Mouse (Mus musculus) heart, embryonic 14.5 days (tissue): ENCODE results near the gene Phlda2. TPM values are rescaled to one million over a fixed set of nuclear protein-coding genes. Genes with fewer than 3 reads are reported as not detected.

ENCODE experiments used
- ATAC-seq: fragments of 200-750 bp; cut with Nextera tagmentation; 2 replicates; pipeline ENCODE4 v1.8.0; 2017; ENCODE audit warnings: low read depth, moderate TSS enrichment; ENCODE audit not compliant: insufficient number of reproducible peaks, insufficient read depth, low FRiP score
- H3K27ac ChIP-seq, 2 experiments: fragments of 200-500 bp in 1 of 2; fragments of 300-500 bp in 1 of 2; sonication (generic) in 1 of 2; replicated peaks in 1 of 2; 2 replicates each; pipeline ENCODE4 v1.5.1; 2012 to 2014; ENCODE audit warnings: low read depth in 2 of 2, low read length in 2 of 2, control low read depth in 1 of 2, mild to moderate bottlenecking in 1 of 2, mixed read lengths in 1 of 2; ENCODE audit not compliant: control insufficient read depth in 1 of 2, insufficient read depth in 1 of 2
- H3K27me3 ChIP-seq: fragments of 300-500 bp; sonication (generic); 2 replicates; pipeline ENCODE4 v1.6.1; 2014; ENCODE audit warnings: mild to moderate bottlenecking, low read length, control low read depth; ENCODE audit not compliant: control insufficient read depth, insufficient read depth
- H3K36me3 ChIP-seq: fragments of 300-500 bp; sonication (generic); 2 replicates; pipeline ENCODE4 v1.6.1; 2014; ENCODE audit warnings: mild to moderate bottlenecking, control low read depth, low read length, mixed read lengths; ENCODE audit not compliant: control insufficient read depth, insufficient read depth
- H3K4me1 ChIP-seq, 2 experiments: fragments of 200-500 bp in 1 of 2; fragments of 300-500 bp in 1 of 2; sonication (generic) in 1 of 2; 2 replicates each; pipeline ENCODE4 v1.6.1; 2012 to 2014; ENCODE audit warnings: low read length in 2 of 2, control low read depth in 1 of 2, mixed read lengths in 1 of 2; ENCODE audit not compliant: control insufficient read depth in 2 of 2, insufficient read depth in 2 of 2
- H3K4me2 ChIP-seq: fragments of 300-500 bp; sonication (generic); 2 replicates; pipeline ENCODE4 v1.6.1; 2014; ENCODE audit warnings: mild to moderate bottlenecking, low read length
- H3K4me3 ChIP-seq, 2 experiments: fragments of 200-500 bp in 1 of 2; fragments of 300-500 bp in 1 of 2; sonication (generic) in 1 of 2; 2 replicates each; pipeline ENCODE4 v1.5.1; 2012 to 2014; ENCODE audit warnings: low read length in 2 of 2, mild to moderate bottlenecking in 2 of 2, control low read depth in 1 of 2, low read depth in 1 of 2, moderate library complexity in 1 of 2; ENCODE audit not compliant: control insufficient read depth in 1 of 2, insufficient read depth in 1 of 2
- H3K9ac ChIP-seq: fragments of 300-500 bp; sonication (generic); 2 replicates; pipeline ENCODE4 v1.6.1; 2014; ENCODE audit warnings: mild to moderate bottlenecking, low read length
- H3K9me3 ChIP-seq: fragments of 300-500 bp; sonication (generic); 2 replicates; pipeline ENCODE4 v1.6.1; 2016; ENCODE audit warnings: low read length, control low read depth; ENCODE audit not compliant: control insufficient read depth
- WGBS: fragments of 180-500 bp; shearing (Covaris S2); extraction: QIAGEN DNeasy Blood & Tissue Kit; methylation state at CpG from one replicate; pipeline ENCODE4 v1.1.7; 2014; 5-methylcytosine and 5-hydroxymethylcytosine counted together
- polyA plus RNA-seq: library from polyadenylated mRNA; unstranded; fragments of >200 nt; fragmentation: Nextera tagmentation; extraction: Ambion mirVana; gene quantifications from 2 replicates; pipeline ENCODE4 v1.2.1, GENCODE M21; 2014

The Phlda2 gene
- polyA plus RNA-seq, 1 experiment from 2014 or later = 0.63 TPM

DNA sequence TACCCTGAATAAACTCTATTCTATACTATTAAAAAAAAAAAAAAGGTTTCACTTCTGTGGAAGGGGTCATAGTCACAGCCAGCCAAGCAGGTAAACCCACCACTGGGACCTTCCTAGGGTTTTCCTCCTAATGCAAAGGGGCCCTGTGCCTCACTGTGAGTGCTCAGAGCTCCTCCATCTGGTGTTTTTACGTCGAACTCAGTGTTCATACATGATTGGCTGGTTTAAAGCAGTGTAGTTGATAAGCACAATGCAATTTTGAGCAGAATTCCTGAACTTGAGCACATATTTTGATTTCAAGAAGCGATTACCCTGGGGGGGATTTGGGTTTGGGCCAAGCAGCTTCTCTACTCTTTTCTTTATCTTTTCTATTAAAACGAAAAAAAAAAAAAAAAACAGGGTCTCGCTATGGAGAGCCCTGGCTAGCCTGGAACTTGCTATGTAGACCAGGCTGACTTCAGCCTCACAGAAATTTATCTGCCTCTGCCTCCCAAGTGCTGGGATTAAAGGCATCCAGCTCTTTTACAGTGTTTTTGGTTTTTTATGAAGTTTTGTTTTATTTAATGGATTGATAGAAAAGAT is 21.1 kb downstream of the Phlda2 start:
- no peak overlapping the region for H3K4me2 ChIP-seq
- no peak overlapping the region for H3K9ac ChIP-seq
- H3K4me3 ChIP-seq = no peak overlapping the region
- no peaks in the 10 kb centered on the region for H3K9me3 ChIP-seq
- H3K36me3 ChIP-seq = no peaks in the 10 kb centered on the region
- no peak overlapping the region for H3K27ac ChIP-seq
- peaks cover 11% of the 10 kb centered on the region for H3K27me3 ChIP-seq
- 39% methylated on average over 5 of the region's 5 CpGs for WGBS
- ATAC-seq = no peak
- no peaks in the 10 kb centered on the region; a peak in 1 of 4 replicates for H3K4me1 ChIP-seq

DNA sequence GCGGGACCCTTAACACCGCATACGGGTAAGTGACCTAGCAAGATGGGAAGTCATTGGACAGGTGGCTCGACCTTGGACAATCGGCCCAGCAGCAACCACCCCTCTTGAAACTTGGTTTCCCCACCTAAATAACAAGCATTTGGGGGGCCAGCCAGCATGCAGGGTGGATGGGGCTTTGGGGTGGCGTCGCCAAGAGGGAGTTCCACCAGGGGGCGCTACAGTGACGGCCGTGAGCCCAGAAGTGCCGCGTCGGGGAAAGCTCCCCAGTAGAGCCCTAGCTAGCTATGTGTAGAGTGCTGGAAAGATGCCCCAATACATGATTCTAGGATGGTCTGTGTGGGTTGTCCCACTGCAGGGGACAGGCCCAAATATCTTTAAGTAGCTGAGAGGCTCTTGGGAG is 22.5 kb downstream of the Phlda2 start:
- Histone ChIP-seq H3K27ac (no peak overlapping the region), H3K9me3 (no peaks in the 10 kb centered on the region), H3K4me2 (no peak overlapping the region), H3K4me1 (no peaks in the 10 kb centered on the region; a peak in 1 of 4 replicates), H3K4me3 (no peak overlapping the region), H3K36me3 (no peaks in the 10 kb centered on the region), H3K27me3 (peaks cover 11% of the 10 kb centered on the region), H3K9ac (no peak overlapping the region)
- 23% methylated on average over 13 of the region's 13 CpGs for WGBS
- no peak for ATAC-seq

DNA sequence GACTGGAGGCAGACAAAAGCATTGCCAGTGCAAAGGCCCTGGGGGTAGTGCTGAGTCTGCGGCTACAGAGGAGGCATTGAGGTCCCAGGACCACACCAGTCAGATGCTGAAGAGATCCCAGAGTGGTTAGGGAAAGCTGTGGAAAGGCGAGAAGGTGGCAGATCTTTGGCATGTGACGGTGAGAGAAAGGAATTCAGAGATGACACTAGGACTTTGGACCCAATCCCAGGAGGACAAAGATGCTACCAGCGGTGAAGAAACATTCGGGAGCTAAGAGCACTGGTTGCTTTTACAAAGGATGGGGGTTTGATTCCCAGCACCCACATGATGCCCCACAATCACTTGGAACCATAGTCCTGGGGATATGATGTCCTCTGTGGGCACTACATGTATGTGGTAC is 25.1 kb downstream of the Phlda2 start:
- Histone ChIP-seq H3K9me3 (no peaks in the 10 kb centered on the region), H3K4me1 (no peaks in the 10 kb centered on the region; a peak in 1 of 4 replicates), H3K36me3 (no peaks in the 10 kb centered on the region), H3K27ac (no peak overlapping the region), H3K9ac (no peak overlapping the region), H3K4me2 (no peak overlapping the region), H3K27me3 (peaks cover 10% of the 10 kb centered on the region), H3K4me3 (no peak overlapping the region)
- 80% methylated on average over 5 of the region's 5 CpGs for WGBS
- ATAC-seq = no peak

DNA sequence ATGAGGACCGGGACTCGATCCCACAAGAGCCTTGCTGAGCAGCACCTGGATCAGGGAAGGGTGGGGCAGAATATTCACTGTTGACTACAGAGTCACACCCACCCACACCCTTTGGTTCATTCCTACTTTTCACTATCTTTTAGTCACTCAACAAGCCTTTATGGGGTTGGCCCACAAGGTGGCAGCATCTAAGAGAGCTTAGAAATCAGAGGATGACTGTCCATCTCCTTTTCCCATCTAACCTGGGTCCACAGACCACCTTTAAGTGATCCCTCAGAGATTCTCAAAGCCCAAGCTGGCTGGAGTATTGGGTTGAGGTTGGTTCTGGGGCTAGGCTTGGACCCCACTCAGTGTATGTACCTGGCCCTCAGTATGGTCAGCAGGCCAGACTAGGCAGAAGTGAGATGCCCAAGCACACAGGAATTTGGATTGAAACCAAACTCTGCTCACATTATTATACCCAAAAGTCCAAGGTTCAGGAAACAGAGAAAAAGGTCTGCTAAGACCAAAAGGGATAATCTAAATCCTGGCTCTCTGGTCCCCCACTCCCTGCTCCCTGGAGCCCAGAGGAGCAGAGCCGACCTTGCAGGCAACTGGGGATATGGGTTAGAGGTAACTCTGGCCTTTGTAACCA is 26.1 kb downstream of the Phlda2 start:
- H3K4me3 ChIP-seq = no peak overlapping the region
- no peak overlapping the region for H3K27ac ChIP-seq
- no peak for ATAC-seq
- WGBS = 89% methylated on average over 3 of the region's 3 CpGs
- H3K9me3 ChIP-seq = no peaks in the 10 kb centered on the region
- H3K4me1 ChIP-seq = no peaks in the 10 kb centered on the region; a peak in 1 of 4 replicates
- H3K36me3 ChIP-seq = no peaks in the 10 kb centered on the region
- H3K27me3 ChIP-seq = peaks cover 6% of the 10 kb centered on the region
- H3K9ac ChIP-seq = no peak overlapping the region
- no peak overlapping the region for H3K4me2 ChIP-seq

DNA sequence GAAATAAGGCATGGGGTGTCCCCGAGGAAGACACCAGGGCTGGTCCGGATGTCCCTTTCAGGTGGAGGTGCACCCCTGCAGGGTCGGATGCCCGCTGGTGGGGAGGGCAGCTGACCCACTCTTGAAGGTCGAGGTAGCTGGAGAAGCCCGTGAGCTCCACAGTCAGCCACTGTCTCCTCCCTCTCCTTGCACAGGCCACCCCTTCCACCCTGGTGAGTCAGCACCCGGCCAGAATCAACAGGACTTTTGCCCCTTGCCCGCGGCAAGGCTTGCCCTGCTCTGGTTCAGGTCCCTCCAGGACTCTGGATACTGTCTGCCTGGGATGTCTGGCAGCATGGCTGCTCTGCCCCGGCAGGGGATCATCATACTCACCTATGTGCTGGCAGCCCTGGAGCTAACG is 27.1 kb downstream of the Phlda2 start:
- H3K36me3 ChIP-seq = no peaks in the 10 kb centered on the region
- H3K9ac ChIP-seq = no peak overlapping the region
- H3K9me3 ChIP-seq = no peaks in the 10 kb centered on the region
- no peak overlapping the region for H3K4me3 ChIP-seq
- H3K27me3 ChIP-seq = peaks cover 1% of the 10 kb centered on the region
- H3K27ac ChIP-seq = no peak overlapping the region
- 61% methylated on average over 11 of the region's 11 CpGs for whole genome bisulfite sequencing
- no peaks in the 10 kb centered on the region; a peak in 1 of 4 replicates for H3K4me1 ChIP-seq
- H3K4me2 ChIP-seq = no peak overlapping the region
- no peak for ATAC-seq

DNA sequence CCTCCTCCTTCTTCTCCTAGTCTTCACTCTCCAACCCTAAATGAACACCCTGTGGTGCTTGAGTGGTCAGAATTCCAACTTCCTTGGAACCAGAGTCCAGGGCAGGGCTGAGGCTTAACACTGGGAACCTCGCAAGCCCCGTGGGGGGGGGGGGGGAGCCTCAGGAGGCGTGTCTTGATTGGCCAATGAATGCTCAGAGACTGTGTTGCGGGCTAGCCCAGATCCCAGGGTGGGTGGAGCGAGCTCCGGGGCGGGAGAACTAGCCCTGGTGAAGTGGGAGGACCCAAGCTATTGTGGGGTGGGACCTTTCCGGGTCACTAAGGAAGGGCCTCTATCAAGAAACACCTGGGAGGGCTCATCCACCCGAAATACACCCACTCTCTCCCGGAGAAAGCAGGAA is 28.1 kb downstream of the Phlda2 start:
- Histone ChIP-seq H3K27ac (no peak overlapping the region), H3K4me3 (no peak overlapping the region), H3K4me1 (0 out of 4 replicates have a peak, but pooled peaks cover 0 to under 1% of the 10 kb centered on the region in 2 experiments), H3K36me3 (no peaks in the 10 kb centered on the region), H3K9ac (no peak overlapping the region), H3K9me3 (no peaks in the 10 kb centered on the region), H3K27me3 (no peaks in the 10 kb centered on the region; the same call in 1 of the 2 replicates), H3K4me2 (no peak overlapping the region)
- no peak for ATAC-seq
- 36% methylated on average over 10 of the region's 10 CpGs for WGBS

DNA sequence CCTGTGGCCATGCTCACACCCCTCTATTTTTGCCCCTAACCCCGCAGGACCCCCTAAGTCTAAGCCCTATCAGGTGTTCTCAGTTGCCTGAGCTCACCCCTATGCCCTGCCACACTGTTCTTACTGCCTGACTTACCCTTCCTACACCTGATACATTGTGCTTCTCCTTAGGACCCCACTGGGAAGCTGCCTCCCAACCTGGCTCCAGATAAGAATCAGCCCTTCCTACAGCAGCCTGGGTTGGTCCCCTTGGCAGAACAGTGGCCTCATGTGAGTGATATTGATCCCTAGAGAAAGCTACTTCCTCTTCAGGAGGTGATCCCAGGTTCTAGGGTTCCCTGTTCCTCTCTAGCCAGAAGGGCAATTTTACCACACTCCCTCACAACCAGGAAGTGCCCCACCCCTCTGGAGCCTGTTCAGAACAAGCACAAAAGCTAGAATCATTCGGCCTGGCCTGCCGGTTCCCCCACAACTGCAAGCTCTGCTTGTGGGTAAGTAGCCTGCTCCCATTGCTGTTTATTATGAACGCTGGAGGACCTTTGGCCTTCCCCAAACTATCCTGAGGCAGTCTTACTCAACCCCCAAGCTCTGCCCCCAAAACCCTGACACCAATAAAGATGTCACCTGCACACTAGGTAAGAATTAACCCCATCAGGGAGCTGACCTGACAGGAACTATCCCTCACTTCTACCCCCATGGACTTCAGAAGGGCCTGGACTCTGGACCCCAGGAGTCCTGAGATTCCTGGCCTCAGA is 29.4 kb downstream of the Phlda2 start, which contains the start of gene Slc22a18:
Slc22a18 (plus strand) TSS at position 390 of the 755 bp plus-strand sequence.
- Histone ChIP-seq H3K27me3 (no peaks in the 10 kb centered on the region), H3K4me3 (no peak within 1 kb of the TSS), H3K9ac (no peak within 1 kb of the TSS), H3K9me3 (no peaks in the 10 kb centered on the region), H3K36me3 (no peaks in the 10 kb centered on the region), H3K4me1 (peaks cover 0 to 4% of the 10 kb centered on the region in 2 experiments; a peak in 2 of 4 replicates), H3K27ac (no peak within 1 kb of the TSS), H3K4me2 (no peak within 1 kb of the TSS)
- no peak for ATAC-seq
- WGBS = 40% methylated on average over 4 of the region's 4 CpGs
